Mouse (Mus musculus) bone marrow macrophage, adult 2 months (primary cell): ENCODE results near the gene Omg.

Experiments used
- CTCF ChIP-seq: IDR thresholded peaks from 2 replicates; pipeline ENCODE4 v1.5.1; 2012; ENCODE audit warnings: low read depth, mild to moderate bottlenecking, low read length, moderate library complexity
- POLR2A ChIP-seq: IDR thresholded peaks from 2 replicates; pipeline ENCODE4 v1.6.1; 2012; ENCODE audit warnings: mild to moderate bottlenecking, low read depth, low read length, borderline replicate concordance

GRCm38 (mm10) chr11:79529736-79530135 is 25.9 kb upstream of the Omg start:
- no peak for TF ChIP-seq POLR2A
- TF ChIP-seq CTCF: no peak
